ENCODE assay signal across 8 mouse cellular contexts in genomic region chr1:170589219-170590040, GRCm38 (mm10). TPM values are rescaled to one million over a fixed set of nuclear protein-coding genes. Genes with fewer than 3 reads are reported as not detected.
DNase-seq lines count a peak whose midpoint lies in the region; ATAC-seq and TF ChIP-seq lines count a peak whose summit lies in the region.

Nos1ap (minus strand) TSS chr1:170589861.

- H3K27ac ChIP-seq in ES-E14 (ENCODE audit: insufficient read depth, low read depth, low read length, poor library complexity, severe bottlenecking), result no peak within 1 kb of the TSS
- H3K27ac ChIP-seq in neural tube, embryonic 14.5 days (ENCODE audit: low read depth, low read length), result peak within 1 kb of the TSS; percentile 58
- H3K27ac ChIP-seq in testis, adult 2 months (ENCODE audit: control insufficient read depth, insufficient read depth, low read depth, low read length), result peak within 1 kb of the TSS; percentile 49; the same call in 1 of the 2 replicates

- DNase-seq in ES-E14 (ENCODE audit: low read depth, low spot score), result no peak
- peak; percentile 82 for DNase-seq in cerebellum, adult 9-11 months
- peak in 1 of 2 experiments; percentile 83 for DNase-seq in frontal cortex, adult 2 months (ENCODE audit: extremely low spot score in 1 of 2, low spot score in 1 of 2)
- DNase-seq in layer of hippocampus, adult 9-10 months (ENCODE audit: low spot score), result peak; percentile 39
- peak; percentile 84 for DNase-seq in lung, adult 2 months

- H3K9ac ChIP-seq in ES-E14 (ENCODE audit: insufficient read depth, low read depth, low read length, poor library complexity, severe bottlenecking), result peak within 1 kb of the TSS; percentile 74
- H3K9ac ChIP-seq in neural tube, embryonic 14.5 days (replicated peaks; ENCODE audit: low read depth, low read length), result peak within 1 kb of the TSS; percentile 88

- TF ChIP-seq POLR2A in lung, adult 2 months (IDR thresholded peaks at IDR 0.05; ENCODE audit: borderline replicate concordance, extremely low read depth, low read depth, low read length), result peak; percentile 35; the same call in 1 of the 2 replicates
- TF ChIP-seq POLR2A in testis, adult 2 months (IDR thresholded peaks at IDR 0.05; ENCODE audit: control insufficient read depth, low read depth, low read length), result no peak; the same call in 1 of the 2 replicates

- H3K27me3 ChIP-seq in neural tube, embryonic 14.5 days (ENCODE audit: control insufficient read depth, insufficient read depth, low read length), result no peaks in the 10 kb centered on the region; the same call in 1 of the 2 replicates
- no peaks in the 10 kb centered on the region for H3K27me3 ChIP-seq in testis, adult 2 months (ENCODE audit: control insufficient read depth, insufficient read depth, low read length)

- H3K9me3 ChIP-seq in ES-E14 (ENCODE audit: control insufficient read depth, insufficient read depth, low read depth, low read length), result no peaks in the 10 kb centered on the region
- no peaks in the 10 kb centered on the region for H3K9me3 ChIP-seq in neural tube, embryonic 14.5 days (ENCODE audit: control insufficient read depth, low read length)

- no peaks in the 10 kb centered on the region for H3K36me3 ChIP-seq in ES-E14 (ENCODE audit: control insufficient read depth, insufficient read depth, low read length, poor library complexity, severe bottlenecking)
- no peaks in the 10 kb centered on the region for H3K36me3 ChIP-seq in neural tube, embryonic 14.5 days (ENCODE audit: control insufficient read depth, insufficient read depth, low read length)
- H3K36me3 ChIP-seq in testis, adult 2 months (ENCODE audit: control insufficient read depth, insufficient read depth, low read length), result no peaks in the 10 kb centered on the region

- peak within 1 kb of the TSS; percentile 79 to 85 for H3K4me3 ChIP-seq in ES-E14 (ENCODE audit: insufficient read depth in 1 of 2, low read depth in 1 of 2, low read length in 2 of 2, poor library complexity in 1 of 2, severe bottlenecking in 1 of 2)
- peak within 1 kb of the TSS; percentile 100 for H3K4me3 ChIP-seq in lung, adult 2 months (replicated peaks; ENCODE audit: extremely low read depth, low read depth, low read length)
- peak within 1 kb of the TSS; percentile 91 for H3K4me3 ChIP-seq in neural tube, embryonic 14.5 days (ENCODE audit: low read depth, low read length)
- H3K4me3 ChIP-seq in testis, adult 2 months (ENCODE audit: control insufficient read depth, low read depth, low read length), result peak within 1 kb of the TSS; percentile 89

- in situ Hi-C loops in ES-E14 (cut with MboI; ENCODE audit: low sequenced_read_pairs in 2 of 2, unreplicated experiment in 2 of 2), result no loop called here

- WGBS in lung, adult 2 months, result under 1% methylated on average over 79 of the region's 106 CpGs
- WGBS in neural tube, embryonic 14.5 days, result under 1% methylated on average over 72 of the region's 106 CpGs

- H3K4me1 ChIP-seq in ES-E14 (ENCODE audit: control insufficient read depth in 2 of 2, insufficient read depth in 2 of 2, low read length in 2 of 2, poor library complexity in 1 of 2), result peaks cover 0 to 3% of the 10 kb centered on the region in 2 experiments; a peak in 1 of 4 replicates
- H3K4me1 ChIP-seq in lung, adult 2 months (ENCODE audit: control insufficient read depth, insufficient read depth, low read length), result peaks cover 7% of the 10 kb centered on the region
- H3K4me1 ChIP-seq in neural tube, embryonic 14.5 days (ENCODE audit: control insufficient read depth, insufficient read depth, low read length), result peaks cover 13% of the 10 kb centered on the region
- peaks cover 11% of the 10 kb centered on the region for H3K4me1 ChIP-seq in testis, adult 2 months (ENCODE audit: control insufficient read depth, insufficient read depth, low read length)

- peak; percentile 81 to 84 for ATAC-seq in hematopoietic stem cell, adult 5-6 weeks (replicated peaks in 1 of 2; ENCODE audit: insufficient read depth in 1 of 2, low FRiP score in 2 of 2, low TSS enrichment in 1 of 2, low read depth in 1 of 2, poor library complexity in 2 of 2, severe bottlenecking in 2 of 2)
- ATAC-seq in neural tube, embryonic 14.5 days (ENCODE audit: low read depth), result peak; percentile 96

- peak within 1 kb of the TSS; percentile 91 for H3K4me2 ChIP-seq in neural tube, embryonic 14.5 days (ENCODE audit: low read depth, low read length)

- TF ChIP-seq CTCF in lung, adult 2 months (IDR thresholded peaks at IDR 0.05; ENCODE audit: insufficient read depth, low read length), result no peak
- TF ChIP-seq CTCF in testis, adult 2 months (IDR thresholded peaks at IDR 0.05; ENCODE audit: control insufficient read depth, insufficient read depth, insufficient replicate concordance, low read depth, low read length), result no peak

TF ChIP-seq in ES-E14, 5 proteins besides CTCF, POLR2A, EP300 and RAD21:
- TF ChIP-seq ZC3H11A (IDR thresholded peaks at IDR 0.05; ENCODE audit: borderline replicate concordance, low read depth, low read length), result no peak
- no peak for TF ChIP-seq CHD2 (IDR thresholded peaks at IDR 0.05; ENCODE audit: low read depth, low read length)
- TF ChIP-seq ZNF384 (IDR thresholded peaks at IDR 0.05; ENCODE audit: low read depth, low read length), result no peak
- no peak for TF ChIP-seq MAFK (IDR thresholded peaks at IDR 0.05; ENCODE audit: insufficient read depth, low read depth, low read length)
- TF ChIP-seq HCFC1 (IDR thresholded peaks at IDR 0.05; ENCODE audit: borderline replicate concordance, insufficient read depth, low read length), result no peak

RNA-seq across cellular contexts. Expression of gene Nos1ap, which starts in this region (rescaled TPM):
- 0.49 and 0.53 TPM in 2 replicates for total RNA-seq in ES-E14 (2012; rRNA removed)
- 93.5 and 99.6 TPM in 2 replicates for polyA plus RNA-seq in frontal cortex, adult 2 months (2012; rRNA removed)
- total RNA-seq in hematopoietic stem cell, adult 5-6 weeks (2017), result 5.7 and 14.3 TPM in 2 replicates
- polyA plus RNA-seq in lung, adult 2 months (2012; rRNA removed), result 17.7 and 28.9 TPM in 2 replicates
- 18.8 and 19.1 TPM in 2 replicates for polyA plus RNA-seq in neural tube, embryonic 14.5 days (2014; fragmentation: Nextera tagmentation; extraction: Ambion mirVana)
- 1.4 and 2.1 TPM in 2 replicates for polyA plus RNA-seq in testis, adult 2 months (2012; rRNA removed)
